Mouse (Mus musculus): ENCODE measurements around the gene Kansl1l.
"Not testable (repeated sequence)": the region's sequence is repeated elsewhere in the genome, so short reads cannot be mapped to it uniquely, and the experiment has no call there.

Gene Kansl1l

GRCm38 (mm10) chr1:66816837-66817452 lies 417 bp downstream of the Kansl1l start:
- DNase-seq = peak; percentile 99 to 100

- DNase-seq = peak; percentile 75 to 77
Measured at GRCm38 (mm10) chr1:66815941-66816777, 1.2 kb downstream of the Kansl1l start.

- DNase-seq = no peak
Measured at GRCm38 (mm10) chr1:66814756-66815155, 2.6 kb downstream of the Kansl1l start.

- no peak for DNase-seq
Measured at GRCm38 (mm10) chr1:66813191-66813590, 4.2 kb downstream of the Kansl1l start.

- DNase-seq = no peak
Measured at GRCm38 (mm10) chr1:66806821-66807220, 10.5 kb downstream of the Kansl1l start.

- DNase-seq = no peak
Measured at GRCm38 (mm10) chr1:66805408-66805807, 12.0 kb downstream of the Kansl1l start.

- DNase-seq = no peak
Measured at GRCm38 (mm10) chr1:66804710-66805109, 12.7 kb downstream of the Kansl1l start.

GRCm38 (mm10) chr1:66797962-66798361 lies 19.4 kb downstream of the Kansl1l start:
- DNase-seq = no peak

GRCm38 (mm10) chr1:66792838-66793466 lies 24.4 kb downstream of the Kansl1l start:
- DNase-seq = no peak

GRCm38 (mm10) chr1:66782296-66782695 lies 35.1 kb downstream of the Kansl1l start:
- peak; percentile 52 to 57 for DNase-seq

GRCm38 (mm10) chr1:66781027-66781426 lies 36.3 kb downstream of the Kansl1l start:
- no peak for DNase-seq

- no peak for DNase-seq
Measured at GRCm38 (mm10) chr1:66778798-66779197, 38.6 kb downstream of the Kansl1l start.

GRCm38 (mm10) chr1:66777878-66778277 lies 39.5 kb downstream of the Kansl1l start:
- DNase-seq = peak; percentile 28 to 43

- no peak for DNase-seq
Measured at GRCm38 (mm10) chr1:66768764-66769163, 48.6 kb downstream of the Kansl1l start.

- no peak for DNase-seq
Measured at GRCm38 (mm10) chr1:66730581-66730980, 86.8 kb downstream of the Kansl1l start.

- DNase-seq = no peak
Measured at GRCm38 (mm10) chr1:66712859-66713258, 104.5 kb downstream of the Kansl1l start.

- no peak for DNase-seq
Measured at GRCm38 (mm10) chr1:66704523-66704922, 112.8 kb downstream of the Kansl1l start.

- DNase-seq = no peak
Measured at GRCm38 (mm10) chr1:66702623-66703345, 114.6 kb downstream of the Kansl1l start.

GRCm38 (mm10) chr1:66701576-66701940 lies 115.8 kb downstream of the Kansl1l start:
- no peak for DNase-seq

GRCm38 (mm10) chr1:66700693-66701575 lies 116.4 kb downstream of the Kansl1l start, which contains the start of gene Rpe:
Gene Rpe, plus strand, starts transcription at chr1:66700831.
- DNase-seq = peak; percentile 97 to 98

- DNase-seq = no peak
Measured at GRCm38 (mm10) chr1:66700149-66700692, 117.1 kb downstream of the Kansl1l start.

GRCm38 (mm10) chr1:66699630-66700029 lies 117.7 kb downstream of the Kansl1l start:
- not testable (repeated sequence) for DNase-seq

Data from cerebellum, postnatal 10 days (tissue).